Mouse (Mus musculus): ENCODE measurements around the gene Nptn. TPM values are rescaled to one million over a fixed set of nuclear protein-coding genes. Genes with fewer than 3 reads are reported as not detected.
"Not testable (repeated sequence)": the region's sequence is repeated elsewhere in the genome, so short reads cannot be mapped to it uniquely, and the experiment has no call there.

The Nptn gene
- polyA plus RNA-seq, 1 experiment from 2014 or later: 113 TPM

GRCm38 (mm10) chr9:58580453-58581195, 1.4 kb upstream of the Nptn start:
- not testable (repeated sequence) for H3K9me3 ChIP-seq (ENCODE audit: control insufficient read depth, low read length); DNase-seq (ENCODE audit: low spot score); H3K4me1 ChIP-seq (replicated peaks; ENCODE audit: control insufficient read depth, insufficient read depth, low read length); H3K36me3 ChIP-seq (ENCODE audit: control insufficient read depth, insufficient read depth, low read length); H3K4me3 ChIP-seq (ENCODE audit: low read depth, low read length); H3K4me2 ChIP-seq; H3K27me3 ChIP-seq (replicated peaks; ENCODE audit: control insufficient read depth, insufficient read depth, low read length); ATAC-seq (replicated peaks; ENCODE audit: low FRiP score); H3K27ac ChIP-seq (ENCODE audit: low read depth, low read length); H3K9ac ChIP-seq (ENCODE audit: low read depth, low read length)
- 63% methylated on average over 10 of the region's 10 CpGs for WGBS

- Histone ChIP-seq H3K27ac (ENCODE audit: low read depth, low read length) (peak overlapping the region; percentile 77), H3K9me3 (ENCODE audit: control insufficient read depth, low read length) (no peaks in the 10 kb centered on the region), H3K4me3 (ENCODE audit: low read depth, low read length) (peak overlapping the region; percentile 95), H3K36me3 (ENCODE audit: control insufficient read depth, insufficient read depth, low read length) (no peaks in the 10 kb centered on the region), H3K4me1 (replicated peaks; ENCODE audit: control insufficient read depth, insufficient read depth, low read length) (peaks cover 4% of the 10 kb centered on the region; the same call in 1 of the 2 replicates), H3K9ac (ENCODE audit: low read depth, low read length) (peak overlapping the region; percentile 72), H3K27me3 (replicated peaks; ENCODE audit: control insufficient read depth, insufficient read depth, low read length) (no peaks in the 10 kb centered on the region), H3K4me2 (peak overlapping the region; percentile 82)
- 27% methylated on average over 8 of the region's 8 CpGs for WGBS
- ATAC-seq (replicated peaks; ENCODE audit: low FRiP score): peak; percentile 6
- no peak for DNase-seq (ENCODE audit: low spot score)
These were observed 633 bp upstream of the Nptn start for GRCm38 (mm10) chr9:58581283-58581930.

- DNase-seq (ENCODE audit: low spot score): no peak
- peak; percentile 45; the same call in 1 of the 2 replicates for ATAC-seq (replicated peaks; ENCODE audit: low FRiP score)
- WGBS: under 1% methylated on average over 42 of the region's 42 CpGs
- no peaks in the 10 kb centered on the region for H3K9me3 ChIP-seq (ENCODE audit: control insufficient read depth, low read length)
- peak overlapping the region; percentile 90 for H3K27ac ChIP-seq (ENCODE audit: low read depth, low read length)
- H3K4me2 ChIP-seq: peak overlapping the region; percentile 70
- H3K9ac ChIP-seq (ENCODE audit: low read depth, low read length): peak overlapping the region; percentile 94
- no peaks in the 10 kb centered on the region for H3K27me3 ChIP-seq (replicated peaks; ENCODE audit: control insufficient read depth, insufficient read depth, low read length)
- H3K36me3 ChIP-seq (ENCODE audit: control insufficient read depth, insufficient read depth, low read length): no peaks in the 10 kb centered on the region
- peaks cover 7% of the 10 kb centered on the region; the same call in 1 of the 2 replicates for H3K4me1 ChIP-seq (replicated peaks; ENCODE audit: control insufficient read depth, insufficient read depth, low read length)
- peak overlapping the region; percentile 95 for H3K4me3 ChIP-seq (ENCODE audit: low read depth, low read length)
These were observed 684 bp downstream of the Nptn start for GRCm38 (mm10) chr9:58582581-58583266.

- no peak for DNase-seq (ENCODE audit: low spot score)
- Histone ChIP-seq H3K36me3 (ENCODE audit: control insufficient read depth, insufficient read depth, low read length) (no peaks in the 10 kb centered on the region), H3K4me1 (replicated peaks; ENCODE audit: control insufficient read depth, insufficient read depth, low read length) (peaks cover 9% of the 10 kb centered on the region), H3K27me3 (replicated peaks; ENCODE audit: control insufficient read depth, insufficient read depth, low read length) (no peaks in the 10 kb centered on the region), H3K9me3 (ENCODE audit: control insufficient read depth, low read length) (no peaks in the 10 kb centered on the region), H3K4me3 (ENCODE audit: low read depth, low read length) (peak overlapping the region; percentile 95), H3K27ac (ENCODE audit: low read depth, low read length) (peak overlapping the region; percentile 90), H3K9ac (ENCODE audit: low read depth, low read length) (peak overlapping the region; percentile 94), H3K4me2 (peak overlapping the region; percentile 70)
- 1% methylated on average over 8 of the region's 8 CpGs for WGBS
- no peak for ATAC-seq (replicated peaks; ENCODE audit: low FRiP score)
These were observed 1.2 kb downstream of the Nptn start for GRCm38 (mm10) chr9:58583267-58583641.

GRCm38 (mm10) chr9:58584323-58584722, 2.3 kb downstream of the Nptn start:
- no peaks in the 10 kb centered on the region for H3K9me3 ChIP-seq (ENCODE audit: control insufficient read depth, low read length)
- H3K4me1 ChIP-seq (replicated peaks; ENCODE audit: control insufficient read depth, insufficient read depth, low read length): peaks cover 9% of the 10 kb centered on the region
- 89% methylated on average over 1 of the region's 1 CpGs for WGBS
- H3K4me3 ChIP-seq (ENCODE audit: low read depth, low read length): no peak overlapping the region
- ATAC-seq (replicated peaks; ENCODE audit: low FRiP score) (no peak), DNase-seq (ENCODE audit: low spot score) (no peak)
- no peaks in the 10 kb centered on the region for H3K36me3 ChIP-seq (ENCODE audit: control insufficient read depth, insufficient read depth, low read length)
- no peak overlapping the region for H3K9ac ChIP-seq (ENCODE audit: low read depth, low read length)
- H3K27me3 ChIP-seq (replicated peaks; ENCODE audit: control insufficient read depth, insufficient read depth, low read length): no peaks in the 10 kb centered on the region
- no peak overlapping the region for H3K27ac ChIP-seq (ENCODE audit: low read depth, low read length)
- H3K4me2 ChIP-seq: peak overlapping the region; percentile 44

GRCm38 (mm10) chr9:58588657-58589056, 6.6 kb downstream of the Nptn start:
- DNase-seq (ENCODE audit: low spot score) (no peak), ATAC-seq (replicated peaks; ENCODE audit: low FRiP score) (no peak)
- no peak overlapping the region for H3K9ac ChIP-seq (ENCODE audit: low read depth, low read length)
- H3K4me3 ChIP-seq (ENCODE audit: low read depth, low read length): no peak overlapping the region
- H3K4me2 ChIP-seq: no peak overlapping the region
- peaks cover 11% of the 10 kb centered on the region for H3K4me1 ChIP-seq (replicated peaks; ENCODE audit: control insufficient read depth, insufficient read depth, low read length)
- no peak overlapping the region for H3K27ac ChIP-seq (ENCODE audit: low read depth, low read length)
- WGBS: 50% methylated on average over 4 of the region's 4 CpGs
- no peaks in the 10 kb centered on the region for H3K9me3 ChIP-seq (ENCODE audit: control insufficient read depth, low read length)
- no peaks in the 10 kb centered on the region for H3K27me3 ChIP-seq (replicated peaks; ENCODE audit: control insufficient read depth, insufficient read depth, low read length)
- H3K36me3 ChIP-seq (ENCODE audit: control insufficient read depth, insufficient read depth, low read length): no peaks in the 10 kb centered on the region

GRCm38 (mm10) chr9:58595313-58595712, 13.3 kb downstream of the Nptn start:
- no peaks in the 10 kb centered on the region for H3K9me3 ChIP-seq (ENCODE audit: control insufficient read depth, low read length)
- H3K4me3 ChIP-seq (ENCODE audit: low read depth, low read length): no peak overlapping the region
- WGBS: 93% methylated on average over 1 of the region's 1 CpGs
- no peaks in the 10 kb centered on the region for H3K27me3 ChIP-seq (replicated peaks; ENCODE audit: control insufficient read depth, insufficient read depth, low read length)
- H3K27ac ChIP-seq (ENCODE audit: low read depth, low read length): no peak overlapping the region
- H3K4me2 ChIP-seq: no peak overlapping the region
- no peaks in the 10 kb centered on the region for H3K36me3 ChIP-seq (ENCODE audit: control insufficient read depth, insufficient read depth, low read length)
- H3K9ac ChIP-seq (ENCODE audit: low read depth, low read length): no peak overlapping the region
- DNase-seq (ENCODE audit: low spot score): no peak
- ATAC-seq (replicated peaks; ENCODE audit: low FRiP score): no peak
- 0 out of 2 replicates have a peak, but pooled peaks cover 7% of the 10 kb centered on the region for H3K4me1 ChIP-seq (replicated peaks; ENCODE audit: control insufficient read depth, insufficient read depth, low read length)

- no peak overlapping the region for H3K4me3 ChIP-seq (ENCODE audit: low read depth, low read length)
- ATAC-seq (replicated peaks; ENCODE audit: low FRiP score) (no peak), DNase-seq (ENCODE audit: low spot score) (no peak)
- WGBS: 73% methylated on average over 1 of the region's 1 CpGs
- no peaks in the 10 kb centered on the region for H3K36me3 ChIP-seq (ENCODE audit: control insufficient read depth, insufficient read depth, low read length)
- no peaks in the 10 kb centered on the region for H3K9me3 ChIP-seq (ENCODE audit: control insufficient read depth, low read length)
- H3K9ac ChIP-seq (ENCODE audit: low read depth, low read length): no peak overlapping the region
- H3K27me3 ChIP-seq (replicated peaks; ENCODE audit: control insufficient read depth, insufficient read depth, low read length): no peaks in the 10 kb centered on the region
- no peak overlapping the region for H3K4me2 ChIP-seq
- H3K27ac ChIP-seq (ENCODE audit: low read depth, low read length): no peak overlapping the region
- no peaks in the 10 kb centered on the region; the same call in none of the 2 replicates for H3K4me1 ChIP-seq (replicated peaks; ENCODE audit: control insufficient read depth, insufficient read depth, low read length)
These were observed 31.8 kb downstream of the Nptn start for GRCm38 (mm10) chr9:58613790-58614189.
